Mouse (Mus musculus): ENCODE measurements around the gene Nme7.

The Nme7 gene

GRCm38 (mm10) chr1:164303821-164304220 is at the start of gene Nme7:
Nme7 (plus strand) TSS chr1:164304121.
- in situ Hi-C loops (cut with MboI, MseI) = no loop called here

- in situ Hi-C loops (cut with MboI, MseI) = loop anchor here (25.0 kb wide), 2 partner anchors 843 to 1582 kb away; partner anchors contain the start of gene Gorab
These were observed 49.1 kb upstream of the Nme7 start for GRCm38 (mm10) chr1:164254836-164255235.

GRCm38 (mm10) chr1:164260171-164261028 is 43.5 kb upstream of the Nme7 start:
- in situ Hi-C loops (cut with MboI, MseI) = loop anchor here (25.0 kb wide), 2 partner anchors 848 to 1577 kb away; partner anchors contain the start of gene Gorab

- in situ Hi-C loops (cut with MboI, MseI) = loop anchor here (25.0 kb wide), 2 partner anchors 849 to 1576 kb away; partner anchors contain the start of gene Gorab
These were observed 42.4 kb upstream of the Nme7 start for GRCm38 (mm10) chr1:164261553-164261952.

- in situ Hi-C loops (cut with MboI, MseI) = loop anchor here (25.0 kb wide), 2 partner anchors 859 to 1566 kb away; partner anchors contain the start of gene Gorab
These were observed 33.0 kb upstream of the Nme7 start for GRCm38 (mm10) chr1:164270941-164271340.

- in situ Hi-C loops (cut with MboI, MseI) = loop anchor here (25.0 kb wide), 2 partner anchors 861 to 1564 kb away; partner anchors contain the start of gene Gorab
These were observed 30.3 kb upstream of the Nme7 start for GRCm38 (mm10) chr1:164273659-164274058.

- in situ Hi-C loops (cut with MboI, MseI) = no loop called here
These were observed 28.4 kb upstream of the Nme7 start, which contains the start of gene Ccdc181 for GRCm38 (mm10) chr1:164275455-164275954. Ccdc181 (plus strand) TSS chr1:164275585.

- in situ Hi-C loops (cut with MboI, MseI) = no loop called here
These were observed 27.4 kb upstream of the Nme7 start for GRCm38 (mm10) chr1:164276552-164276951.

- in situ Hi-C loops (cut with MboI, MseI) = no loop called here
These were observed 24.6 kb upstream of the Nme7 start for GRCm38 (mm10) chr1:164279332-164279731.

GRCm38 (mm10) chr1:164284007-164284406 is 19.9 kb upstream of the Nme7 start:
- in situ Hi-C loops (cut with MboI, MseI) = no loop called here

GRCm38 (mm10) chr1:164287406-164287805 is 16.5 kb upstream of the Nme7 start:
- in situ Hi-C loops (cut with MboI, MseI) = no loop called here

- in situ Hi-C loops (cut with MboI, MseI) = no loop called here
These were observed 11.9 kb upstream of the Nme7 start for GRCm38 (mm10) chr1:164292040-164292439.

- in situ Hi-C loops (cut with MboI, MseI) = no loop called here
These were observed 9.8 kb upstream of the Nme7 start for GRCm38 (mm10) chr1:164294071-164294470.

GRCm38 (mm10) chr1:164296473-164296872 is 7.4 kb upstream of the Nme7 start:
- in situ Hi-C loops (cut with MboI, MseI) = no loop called here

GRCm38 (mm10) chr1:164301949-164302348 is 2.0 kb upstream of the Nme7 start:
- in situ Hi-C loops (cut with MboI, MseI) = no loop called here

GRCm38 (mm10) chr1:164307124-164307751 is 3.3 kb downstream of the Nme7 start, which contains the start of gene Blzf1:
Blzf1 (minus strand) TSS chr1:164307489.
- in situ Hi-C loops (cut with MboI, MseI) = no loop called here

- in situ Hi-C loops (cut with MboI, MseI) = no loop called here
These were observed 4.0 kb downstream of the Nme7 start for GRCm38 (mm10) chr1:164307922-164308321.

GRCm38 (mm10) chr1:164314085-164314484 is 10.2 kb downstream of the Nme7 start:
- in situ Hi-C loops (cut with MboI, MseI) = no loop called here

- in situ Hi-C loops (cut with MboI, MseI) = no loop called here
These were observed 11.3 kb downstream of the Nme7 start for GRCm38 (mm10) chr1:164315266-164315665.

GRCm38 (mm10) chr1:164316697-164317096 is 12.8 kb downstream of the Nme7 start:
- in situ Hi-C loops (cut with MboI, MseI) = no loop called here

GRCm38 (mm10) chr1:164317261-164317660 is 13.3 kb downstream of the Nme7 start:
- in situ Hi-C loops (cut with MboI, MseI) = no loop called here

- in situ Hi-C loops (cut with MboI, MseI) = no loop called here
These were observed 14.6 kb downstream of the Nme7 start for GRCm38 (mm10) chr1:164318474-164318873.
